Mouse (Mus musculus) gastrocnemius, postnatal 10 days (tissue): Measurements from ENCODE around the gene Ccdc60. TPM values are rescaled to one million over a fixed set of nuclear protein-coding genes. Genes with fewer than 3 reads are reported as not detected.

ENCODE experiments used
- total RNA-seq, 2 experiments: library from RNA; stranded (reverse); gene quantifications; 2 replicates each; pipeline ENCODE4 v1.2.3; 2021

Ccdc60 gene
- total RNA-seq, 2 experiments from 2014 or later: not detected

Other genes starting within 250 kb of the Ccdc60 start
- 10 to 100 TPM; 71.7 to 81.9 TPM for gene Tmem233, start 205.7 kb downstream of the Ccdc60 start, total RNA-seq
- 100 to 1,000 TPM; 194 to 198 TPM for gene Hspb8, start 133.9 kb upstream of the Ccdc60 start, total RNA-seq